Mouse (Mus musculus): ENCODE results near the gene Col25a1.

Gene Col25a1

DNA sequence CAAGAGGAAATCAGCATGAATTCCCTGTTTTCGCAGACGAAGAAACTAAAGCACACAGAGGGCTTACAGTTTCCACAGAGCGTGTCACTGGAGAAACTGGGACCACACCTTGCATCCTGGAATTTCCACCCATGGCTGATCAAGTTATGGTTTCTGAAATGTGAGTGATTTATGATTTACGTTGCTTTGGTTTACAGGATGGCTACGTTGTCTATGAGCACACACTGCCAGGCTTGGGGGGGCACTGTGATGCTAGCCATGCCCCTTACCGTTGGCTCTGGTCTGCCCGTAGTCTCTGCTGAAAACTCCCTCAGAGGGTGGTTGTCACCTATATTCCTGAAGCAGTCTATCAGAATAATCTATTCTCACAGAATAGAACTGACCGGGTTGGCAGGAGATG, at the start of gene Col25a1:
TSS of gene Col25a1 (plus strand) at position 301 of the 400 bp plus-strand sequence.
- DNase-seq: no peak

DNA sequence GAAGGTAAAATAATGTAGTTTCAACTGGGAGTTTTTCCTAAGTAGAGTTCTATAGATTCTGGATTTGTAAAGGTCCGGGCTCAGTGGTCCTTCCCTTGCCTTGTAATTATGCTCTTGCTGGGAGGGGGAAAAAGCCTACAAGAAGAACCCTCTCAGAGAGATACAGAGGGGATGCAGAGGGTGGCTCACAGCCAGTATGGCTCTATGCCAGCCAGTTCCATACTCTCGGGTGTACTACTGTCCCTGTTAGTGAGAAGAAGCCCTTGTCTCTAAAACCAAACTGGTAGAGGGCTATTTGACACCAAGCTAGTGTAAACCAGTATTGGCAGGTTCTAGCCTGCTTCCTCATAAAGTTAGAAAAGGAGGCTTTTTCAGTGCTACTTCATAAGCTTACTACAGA, 48.0 kb upstream of the Col25a1 start:
- DNase-seq: no peak

DNA sequence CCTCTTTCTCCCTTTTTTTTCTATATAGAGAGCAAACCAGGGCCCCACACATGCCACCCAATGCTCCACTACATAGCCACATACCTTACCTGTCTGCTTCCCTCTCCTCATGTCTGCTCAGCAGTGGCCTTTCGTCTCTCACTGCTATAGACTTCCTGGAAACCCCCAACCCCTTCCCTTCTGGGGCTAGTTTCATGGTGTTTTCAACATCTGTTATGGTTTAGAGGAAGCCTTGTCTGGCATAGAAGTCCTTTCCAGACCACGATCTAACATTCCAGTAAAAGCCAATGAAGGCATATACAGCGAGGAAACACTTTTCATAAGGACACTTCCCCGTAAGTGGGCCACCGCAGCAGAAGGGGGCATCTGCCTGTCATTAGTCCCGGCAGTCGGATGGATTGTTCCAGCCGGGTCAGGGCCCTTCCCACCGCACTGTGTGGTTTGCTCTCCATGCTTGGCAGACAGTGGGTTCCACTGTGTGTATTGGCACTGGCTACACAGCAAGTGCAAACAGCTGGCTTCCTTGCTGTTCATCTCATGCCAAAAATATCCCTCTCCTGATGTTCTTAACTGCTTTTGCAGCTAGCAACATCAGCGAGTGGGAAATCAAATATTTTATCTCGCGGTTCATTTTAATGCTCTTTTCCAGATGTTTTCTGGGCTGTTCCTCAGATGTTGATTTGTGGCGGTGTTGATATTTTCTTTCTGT, 44.8 kb upstream of the Col25a1 start:
- peak; percentile 14 for DNase-seq

DNA sequence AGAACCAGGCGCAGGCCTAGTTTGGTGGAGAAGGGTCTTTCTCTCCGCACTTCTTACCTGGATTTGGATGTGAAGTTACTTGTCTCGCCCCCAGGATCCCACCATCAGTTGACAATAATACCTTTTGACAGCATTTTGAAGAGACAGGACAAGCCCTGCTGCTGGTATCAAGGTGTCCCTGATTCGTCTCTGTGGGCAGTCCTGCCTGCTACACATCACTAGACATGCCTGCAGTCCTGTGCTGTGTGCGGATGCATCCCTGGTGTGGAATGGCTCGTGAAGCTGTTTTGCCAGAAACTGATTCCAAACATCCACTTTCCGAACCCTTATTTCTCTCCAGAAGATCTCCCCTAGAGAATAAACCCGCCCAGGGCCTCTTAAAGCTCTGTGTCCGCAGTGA, 43.8 kb upstream of the Col25a1 start:
- DNase-seq: no peak

DNA sequence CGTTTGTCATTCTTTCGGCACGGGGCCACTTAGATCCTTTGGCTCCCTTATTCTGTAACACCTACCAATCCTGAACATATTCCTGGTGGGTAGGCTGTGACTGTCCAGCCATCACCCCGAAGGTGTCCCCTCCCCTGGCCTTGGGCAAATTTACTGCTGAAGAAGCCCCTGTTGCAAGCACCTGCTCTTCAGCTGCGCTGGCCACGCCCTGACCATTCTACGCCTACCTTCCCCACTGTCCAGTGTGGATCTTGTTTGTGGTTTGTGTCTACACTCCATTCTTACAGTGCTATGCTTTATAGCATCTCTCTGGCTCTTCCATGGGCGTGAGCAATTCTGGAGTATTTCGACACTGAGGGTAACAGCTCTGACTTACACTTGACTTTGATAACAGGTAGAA, 42.6 kb upstream of the Col25a1 start:
- no peak for DNase-seq

DNA sequence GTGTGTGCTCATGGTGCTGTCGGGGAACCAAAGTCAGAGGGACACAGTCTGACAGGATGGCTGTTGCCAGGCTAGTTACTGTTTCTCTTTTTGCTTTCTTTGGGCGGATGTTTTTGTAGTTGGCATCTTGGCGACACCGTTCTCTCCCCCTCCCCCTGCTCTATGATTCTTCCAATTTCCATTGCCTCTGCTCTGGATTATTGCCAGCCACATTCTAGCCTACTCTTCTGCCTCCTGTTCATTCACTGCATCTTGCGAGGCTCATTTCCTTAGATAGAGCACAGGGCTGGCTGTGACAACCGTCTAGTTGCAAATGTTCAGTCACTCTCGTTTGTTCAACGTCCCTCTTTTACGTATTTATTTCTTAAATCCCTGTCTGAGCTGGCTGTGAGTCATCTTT, 40.8 kb upstream of the Col25a1 start:
- DNase-seq: no peak

DNA sequence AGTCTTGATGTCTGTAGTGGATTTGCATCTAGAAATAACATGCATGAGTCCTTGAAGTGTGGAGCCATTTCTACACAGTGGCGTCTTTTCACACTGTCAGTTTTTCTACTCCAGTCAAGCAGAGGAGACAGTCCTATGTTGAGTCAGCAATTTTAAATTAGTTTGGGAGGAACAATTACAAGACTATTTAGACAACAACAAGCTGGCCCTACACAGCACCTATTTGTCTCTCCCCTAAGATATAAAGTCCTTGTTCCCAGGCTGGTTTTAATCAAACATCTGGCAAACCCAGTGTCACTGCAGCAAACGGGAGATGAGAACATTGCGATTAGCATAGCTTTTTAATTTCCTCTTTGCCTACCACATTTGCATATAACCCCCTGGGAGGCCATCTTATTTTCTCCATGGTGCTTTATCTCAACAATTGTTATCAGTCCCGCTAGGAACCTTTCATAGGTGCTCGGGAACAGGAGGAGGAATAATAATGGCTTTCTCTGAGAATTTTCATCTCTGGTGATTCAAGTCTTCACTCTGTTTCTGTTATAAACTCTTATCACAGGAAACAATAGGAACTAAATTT, 37.1 kb upstream of the Col25a1 start:
- DNase-seq: no peak

DNA sequence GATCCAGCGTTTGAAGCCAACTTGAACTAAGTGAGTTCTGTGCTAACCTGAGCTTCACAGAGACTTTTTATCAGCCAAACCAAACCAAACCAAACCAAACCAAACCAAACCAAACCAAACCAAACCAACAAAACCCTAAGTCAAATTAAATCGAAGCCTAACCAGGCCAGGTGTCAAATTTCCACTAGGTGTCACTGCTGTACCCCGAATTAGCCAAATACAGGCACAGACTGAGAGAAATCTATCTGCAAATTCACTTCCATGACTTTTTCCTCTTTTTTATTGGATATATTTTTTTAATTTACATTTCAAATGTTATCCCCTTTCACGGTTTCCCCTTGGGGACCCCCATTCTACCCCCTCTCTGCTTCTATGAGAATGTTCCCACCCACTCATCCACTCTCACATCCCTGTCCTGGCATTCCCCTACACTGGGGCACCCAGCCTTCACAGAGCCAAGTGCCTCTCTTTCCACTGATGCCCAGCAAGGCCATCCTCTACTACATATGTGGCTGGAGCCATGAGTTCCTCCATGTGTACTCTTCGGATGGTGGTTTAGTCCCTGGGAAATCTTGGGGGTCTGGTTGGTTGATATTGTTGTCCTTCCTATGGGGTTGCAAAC, 36.0 kb upstream of the Col25a1 start:
- DNase-seq: peak; percentile 51

DNA sequence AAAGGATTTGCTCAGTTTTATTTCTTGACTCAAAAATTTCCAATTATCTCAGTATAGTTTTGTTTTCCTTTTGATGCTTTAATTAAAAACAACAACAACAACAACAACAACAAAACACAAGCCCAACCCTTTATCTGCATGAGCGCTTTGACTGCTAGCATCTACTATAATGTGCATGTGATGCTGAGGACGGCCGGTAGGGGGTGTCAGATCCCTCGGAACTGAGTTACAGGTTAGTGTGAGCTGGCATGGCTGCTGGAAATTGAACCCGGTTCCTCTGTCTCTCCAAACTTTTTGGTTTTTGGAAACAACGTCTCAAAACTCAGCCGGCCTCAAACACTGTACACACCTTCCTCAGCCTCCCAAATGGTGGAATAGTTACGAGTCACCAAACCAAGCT, 27.8 kb upstream of the Col25a1 start:
- DNase-seq: peak; percentile 8

DNA sequence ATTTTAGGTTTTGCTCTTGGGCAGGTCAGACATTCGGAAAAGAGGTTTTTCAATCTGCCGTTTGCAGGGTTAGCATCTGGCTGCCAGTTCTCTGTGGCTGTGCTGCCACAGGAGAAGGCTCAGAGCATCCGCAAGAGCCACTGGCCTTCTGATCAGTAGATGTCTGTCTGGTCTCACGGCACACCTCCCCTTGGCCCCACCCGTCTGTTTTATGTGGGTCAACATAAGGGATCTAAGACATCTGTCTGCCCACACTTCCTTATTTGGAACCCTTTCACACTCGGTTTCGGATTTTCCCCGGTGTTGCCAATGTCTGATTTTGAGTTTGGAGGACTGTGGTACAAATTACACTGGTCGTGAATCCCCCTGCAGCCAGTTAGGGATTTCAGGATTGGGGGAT, 26.8 kb upstream of the Col25a1 start:
- DNase-seq: no peak

DNA sequence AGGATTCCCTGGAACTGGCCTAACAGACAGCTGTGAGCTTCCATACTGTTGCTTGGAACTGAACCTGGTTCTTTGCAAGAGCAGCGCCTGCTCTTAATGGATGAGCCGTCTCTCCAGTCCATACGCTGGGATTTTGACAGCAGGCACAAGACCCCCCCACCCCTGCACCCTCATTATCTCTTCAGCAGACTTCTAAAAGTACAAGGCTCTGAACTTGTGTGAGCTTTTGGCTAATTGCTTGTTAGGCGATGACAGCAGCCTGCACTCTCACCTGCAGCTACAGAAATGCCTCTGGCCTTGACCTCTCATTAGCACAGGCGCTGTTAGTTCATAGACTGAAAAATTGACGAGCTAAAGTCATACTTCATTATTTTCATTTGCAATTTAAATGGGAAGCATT, 14.4 kb upstream of the Col25a1 start:
- DNase-seq: no peak

DNA sequence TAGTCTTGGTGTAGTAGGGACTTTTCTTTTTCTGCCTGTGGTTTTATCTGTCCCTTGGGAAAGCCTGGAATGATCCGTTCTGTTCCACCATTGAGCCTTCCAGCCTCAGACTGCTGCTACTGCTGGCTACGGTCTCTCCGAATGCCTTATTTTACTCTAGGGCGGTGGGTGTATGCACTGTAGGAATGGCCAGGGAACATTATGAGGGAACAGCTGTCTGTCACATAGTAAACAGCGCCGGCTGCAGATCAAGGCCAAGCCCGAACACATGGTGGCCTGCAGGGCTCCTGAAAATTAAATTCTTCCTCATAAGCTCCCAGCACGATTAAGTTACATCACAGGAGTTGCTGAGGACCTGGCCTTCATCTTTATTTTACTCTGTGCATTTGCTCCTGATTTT, 3.5 kb upstream of the Col25a1 start:
- DNase-seq: no peak

DNA sequence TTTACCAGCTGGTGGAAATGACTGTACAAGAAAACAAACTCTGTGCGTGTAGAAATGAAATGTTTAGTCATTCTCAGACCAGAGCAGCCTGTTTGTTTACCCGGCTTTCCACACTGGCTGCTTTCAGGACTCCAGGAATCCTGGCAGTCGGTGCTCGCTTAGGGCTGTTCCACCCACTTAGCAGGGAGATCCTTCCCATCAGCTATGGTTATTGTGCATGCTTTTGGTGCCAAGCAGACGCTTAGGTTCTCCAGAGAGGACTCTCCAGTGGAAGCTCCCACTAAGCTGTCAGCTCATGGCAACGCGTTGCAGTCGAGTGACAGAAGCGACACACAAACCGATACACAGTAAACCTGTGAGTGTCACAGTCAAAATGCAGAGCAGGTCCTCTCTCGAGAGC, 2.7 kb upstream of the Col25a1 start:
- DNase-seq: no peak

DNA sequence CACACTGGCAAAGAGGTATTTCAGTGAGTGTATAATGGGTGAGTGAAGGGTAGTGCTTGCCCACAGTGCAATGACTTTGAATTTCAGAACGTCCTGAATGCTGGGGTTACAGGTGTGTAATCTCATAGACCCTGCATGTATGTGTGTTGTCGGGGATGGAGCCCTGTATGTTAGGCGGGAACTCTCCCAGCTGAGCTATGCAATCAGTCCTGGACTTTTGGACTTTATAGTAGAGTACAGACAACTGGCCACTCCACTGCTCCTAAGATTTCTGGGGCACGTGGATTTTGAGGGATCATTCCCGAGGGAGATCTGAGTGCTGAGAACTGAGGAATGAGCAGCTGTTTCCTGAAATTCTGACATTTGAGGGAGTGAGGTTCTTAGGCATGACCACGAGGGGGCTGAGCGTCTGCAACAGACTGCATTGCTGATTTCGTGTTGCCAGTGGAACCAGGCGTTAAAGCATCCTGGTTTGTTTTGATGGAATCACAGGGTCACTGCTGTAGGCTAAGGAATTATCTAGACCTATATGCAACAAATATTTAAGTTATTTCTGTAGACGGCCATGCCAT, 1.6 kb upstream of the Col25a1 start:
- no peak for DNase-seq

DNA sequence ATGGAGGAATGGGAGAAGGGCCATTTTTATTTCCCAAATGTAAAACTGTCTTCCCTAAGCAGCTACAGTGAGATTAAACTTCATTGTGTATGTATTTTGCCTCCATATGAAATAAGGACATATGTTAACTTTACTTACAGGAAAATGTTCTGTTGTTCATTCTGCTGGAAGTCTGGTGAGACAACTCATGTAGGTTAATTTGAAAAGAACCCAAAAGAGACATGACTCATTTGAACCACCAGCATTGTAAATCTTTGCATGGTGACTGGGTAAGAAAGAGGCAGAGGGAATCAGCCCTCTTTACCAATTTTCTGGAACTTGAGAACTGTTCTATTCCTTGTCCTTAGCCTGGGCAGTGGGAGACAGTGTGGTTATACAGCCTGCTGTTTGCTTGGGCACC, 5.9 kb downstream of the Col25a1 start:
- DNase-seq: no peak

DNA sequence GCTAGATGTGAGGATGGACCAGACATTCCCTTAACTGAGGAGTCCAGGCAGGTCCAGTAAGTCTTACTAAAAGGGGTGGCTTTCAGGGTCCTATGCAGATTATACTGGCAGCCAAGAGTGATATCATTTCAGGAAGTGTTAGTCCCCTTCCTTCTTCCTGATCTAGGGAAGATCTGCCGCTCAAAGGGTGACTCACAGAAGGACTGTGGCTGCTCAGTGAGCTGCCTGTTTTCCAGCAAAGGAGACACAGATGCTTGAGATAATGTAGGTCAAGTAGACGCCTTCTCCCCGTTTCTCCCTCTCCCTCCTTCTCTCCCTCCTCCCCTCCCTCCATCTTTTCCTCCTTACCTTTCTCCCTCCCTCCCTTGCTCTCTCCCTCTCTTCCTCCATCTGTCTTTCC, 6.3 kb downstream of the Col25a1 start:
- DNase-seq: no peak

DNA sequence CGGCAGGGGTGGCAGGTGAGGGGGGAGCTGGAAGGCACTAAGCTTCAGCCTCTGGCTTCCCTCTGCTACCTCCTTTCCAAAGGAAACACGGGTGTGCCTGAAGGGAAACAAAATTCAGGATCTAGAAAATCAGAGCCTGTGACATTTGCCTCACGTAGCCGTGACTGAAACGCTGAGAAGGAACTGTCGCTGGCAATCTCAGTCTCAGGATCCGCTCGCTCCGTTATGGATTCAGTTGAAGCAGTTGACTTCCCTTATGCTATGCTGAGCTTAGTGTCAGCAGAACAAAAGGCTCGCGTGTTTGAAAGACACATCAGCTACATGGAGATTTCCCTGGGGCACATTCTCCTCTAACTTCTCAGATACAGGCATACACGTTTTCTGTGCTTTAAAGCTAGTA, 14.6 kb downstream of the Col25a1 start:
- no peak for DNase-seq

DNA sequence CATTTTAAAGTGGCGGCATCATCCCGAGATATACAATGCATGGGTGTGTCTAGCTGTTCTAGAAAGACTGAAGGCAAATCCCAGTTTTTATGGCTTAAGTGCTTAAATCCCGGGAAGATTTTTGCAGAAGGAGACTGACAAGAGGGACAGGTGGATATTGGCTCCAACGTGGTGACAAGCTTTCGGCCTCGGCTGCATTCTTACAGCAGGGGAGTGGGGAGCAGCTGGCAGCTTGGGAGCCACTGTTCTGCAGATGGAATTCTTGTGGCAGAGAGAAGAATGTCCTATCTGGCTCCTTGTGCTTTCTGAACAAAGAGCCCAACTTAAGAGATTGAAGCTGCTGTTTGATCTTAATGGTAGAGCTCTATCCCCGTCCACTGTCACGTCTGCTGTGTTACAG, 16.5 kb downstream of the Col25a1 start:
- no peak for DNase-seq

DNA sequence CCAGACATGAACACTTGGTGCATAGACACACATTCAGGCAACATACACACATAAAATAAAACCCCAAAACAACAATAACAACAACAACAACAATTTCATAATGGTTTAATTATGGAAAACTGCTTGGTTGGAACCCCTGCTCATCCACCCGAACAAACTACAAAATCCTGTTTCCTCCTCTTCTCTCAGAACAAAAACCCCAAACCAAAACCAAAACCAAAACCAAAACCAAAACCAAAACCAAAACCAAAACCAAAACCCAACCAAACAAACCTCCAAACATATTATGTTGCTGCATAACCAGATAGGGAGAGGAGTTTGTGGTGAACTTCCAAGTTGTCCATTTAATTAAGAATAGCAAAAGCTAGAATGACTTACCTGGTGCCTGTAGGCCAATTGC, 17.9 kb downstream of the Col25a1 start:
- no peak for DNase-seq

DNA sequence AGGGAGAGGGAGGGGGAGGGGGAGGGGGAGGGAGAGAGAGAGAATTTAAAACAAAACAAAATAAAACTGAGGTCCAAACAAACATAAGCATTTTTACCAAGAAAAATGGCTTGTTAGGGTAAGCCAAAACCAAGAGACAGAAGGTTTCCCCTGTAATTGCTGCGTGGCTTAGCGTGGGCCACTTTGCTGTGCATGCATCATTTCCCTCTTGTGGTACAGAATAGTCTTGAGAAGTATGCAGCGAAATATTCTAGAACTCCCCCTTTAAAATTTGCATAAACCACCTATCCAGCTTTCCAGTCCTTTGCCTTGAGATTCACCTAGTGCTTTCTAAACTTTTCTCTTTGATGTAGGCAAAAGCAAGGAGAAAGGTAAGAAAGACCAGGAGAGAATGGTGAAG, 21.8 kb downstream of the Col25a1 start:
- no peak for DNase-seq

DNA sequence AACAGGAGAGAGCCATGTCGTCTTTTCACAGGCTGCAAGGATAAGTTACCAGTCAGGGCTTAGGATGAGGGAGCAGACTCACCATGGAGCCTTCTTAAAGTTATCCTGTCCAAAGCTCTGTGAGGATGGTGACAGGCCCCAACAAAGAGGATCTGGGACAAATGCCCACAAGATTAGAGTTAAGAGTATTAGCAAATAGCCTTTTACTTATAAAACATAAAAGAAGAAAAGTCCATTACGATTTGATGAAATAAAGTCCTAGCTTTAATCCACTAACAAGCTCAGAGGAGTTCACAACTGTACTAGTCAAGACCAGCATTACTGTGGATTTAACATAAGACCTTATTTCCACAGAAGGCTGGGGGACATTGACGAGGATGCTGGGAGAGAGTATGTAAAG, 26.2 kb downstream of the Col25a1 start:
- DNase-seq: no peak

DNA sequence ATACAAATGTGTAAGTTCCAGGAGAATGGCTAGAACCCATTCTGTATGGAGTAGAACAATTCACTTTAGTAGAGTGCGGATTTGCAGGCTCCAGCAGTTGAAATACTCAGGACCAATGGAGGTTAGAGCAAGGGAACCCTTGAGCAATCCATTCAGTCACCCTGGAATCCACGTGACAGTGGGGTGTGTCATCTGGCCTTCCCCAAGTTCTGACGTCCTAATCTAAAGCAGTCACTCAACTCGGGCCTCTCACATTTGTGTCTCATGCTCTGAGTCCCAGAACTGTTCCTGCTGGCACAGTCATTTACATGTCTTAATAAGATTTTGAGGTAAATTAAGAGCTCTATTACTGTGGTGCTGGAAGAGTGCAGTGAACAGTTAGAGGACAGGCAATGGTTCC, 28.6 kb downstream of the Col25a1 start:
- no peak for DNase-seq

DNA sequence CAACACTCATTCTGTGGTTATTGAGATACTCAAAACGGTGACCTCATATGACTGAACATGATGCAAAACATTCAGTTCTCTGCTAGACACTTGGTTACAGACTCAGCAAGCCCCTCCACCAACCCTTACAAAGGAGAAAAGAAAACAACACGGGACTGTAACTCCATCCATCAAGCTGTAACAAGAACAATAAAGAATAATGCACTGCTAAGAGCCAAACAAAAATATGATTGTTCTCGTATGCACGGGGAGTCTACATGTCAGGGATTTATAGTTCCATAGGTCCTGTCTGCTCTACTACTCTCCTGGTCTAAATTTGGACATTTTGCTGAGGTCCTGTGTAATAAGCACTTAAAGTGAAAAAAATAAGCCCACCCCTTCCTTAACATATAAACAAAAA, 29.6 kb downstream of the Col25a1 start:
- no peak for DNase-seq

DNA sequence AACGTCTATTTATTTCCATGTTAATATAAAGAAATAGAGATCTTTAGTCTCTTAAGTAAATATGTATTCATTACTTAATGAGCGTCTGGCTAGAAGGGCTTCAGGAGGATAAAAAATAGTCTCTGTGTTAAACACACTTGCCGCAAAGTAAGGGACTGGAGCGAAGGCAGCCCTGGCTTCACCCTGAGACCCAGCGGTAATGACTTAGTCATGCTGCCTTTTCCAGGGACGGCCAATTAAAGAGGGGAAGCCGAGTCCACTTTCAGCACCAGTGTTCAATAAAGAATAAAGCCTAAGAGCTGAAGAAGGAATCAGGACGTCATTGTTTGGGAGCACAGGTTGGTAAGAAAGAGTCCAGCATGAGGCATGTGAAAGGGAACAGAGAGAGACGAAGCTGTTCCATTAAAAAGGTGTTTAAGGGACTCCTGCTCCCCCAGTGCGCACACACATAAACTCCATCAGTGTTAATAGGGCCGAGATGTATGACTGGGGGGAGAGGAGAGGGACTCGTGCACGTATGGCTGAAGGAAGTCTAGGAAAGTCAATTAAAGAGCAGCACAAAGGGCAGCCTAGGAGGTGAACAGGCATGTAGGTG, 30.1 kb downstream of the Col25a1 start:
- DNase-seq: no peak
